Mouse (Mus musculus) gastrocnemius, adult 2 months (tissue): ENCODE measurements around the gene Arhgef7. TPM values are rescaled to one million over a fixed set of nuclear protein-coding genes. Genes with fewer than 3 reads are reported as not detected.
A peak's percentile ranks its signal among the peaks of the same experiment; 100 is the strongest.

Experiments used
- DNase-seq: peaks from one replicate; pipeline ENCODE4 v3.0.0; 2022
- H3K27ac ChIP-seq: fragments of 200-600 bp; 2 replicates; pipeline ENCODE4 v1.8.1; 2022; ENCODE audit warnings: mild to moderate bottlenecking
- H3K4me3 ChIP-seq: fragments of 200-600 bp; 2 replicates; pipeline ENCODE4 v1.8.1; 2022; ENCODE audit warnings: mild to moderate bottlenecking, moderate library complexity
- CTCF ChIP-seq: fragments of 200-600 bp; IDR thresholded peaks from 2 replicates; pipeline ENCODE4 v1.8.1; 2022; ENCODE audit warnings: antibody characterized with exemption, mild to moderate bottlenecking, moderate library complexity
- intact Hi-C: fragments of 180-260 bp; cut with DNase I; formaldehyde crosslinking; loops from one replicate; pipeline ENCODE4 v1.15.1; 2025
- total RNA-seq, 2 experiments: library from RNA; stranded (reverse); gene quantifications; 2 replicates each; pipeline ENCODE4 v1.2.3; 2021

The Arhgef7 gene
- total RNA-seq, 2 experiments from 2014 or later, result 30.3 to 50.9 TPM

- Histone ChIP-seq H3K4me3 (no peak overlapping the region), H3K27ac (no peak overlapping the region)
- no peak for DNase-seq
- no peak for TF ChIP-seq CTCF
- intact Hi-C loops, result no loop called here
These were observed 86.3 kb downstream of the Arhgef7 start for GRCm38 (mm10) chr8:11813801-11814200.

GRCm38 (mm10) chr8:11815206-11815605 is 87.7 kb downstream of the Arhgef7 start:
- intact Hi-C loops, result no loop called here
- Histone ChIP-seq H3K4me3 (no peak overlapping the region), H3K27ac (no peak overlapping the region)
- DNase-seq, result no peak
- TF ChIP-seq CTCF, result peak; percentile 35; the same call in 1 of the 2 replicates

DNA sequence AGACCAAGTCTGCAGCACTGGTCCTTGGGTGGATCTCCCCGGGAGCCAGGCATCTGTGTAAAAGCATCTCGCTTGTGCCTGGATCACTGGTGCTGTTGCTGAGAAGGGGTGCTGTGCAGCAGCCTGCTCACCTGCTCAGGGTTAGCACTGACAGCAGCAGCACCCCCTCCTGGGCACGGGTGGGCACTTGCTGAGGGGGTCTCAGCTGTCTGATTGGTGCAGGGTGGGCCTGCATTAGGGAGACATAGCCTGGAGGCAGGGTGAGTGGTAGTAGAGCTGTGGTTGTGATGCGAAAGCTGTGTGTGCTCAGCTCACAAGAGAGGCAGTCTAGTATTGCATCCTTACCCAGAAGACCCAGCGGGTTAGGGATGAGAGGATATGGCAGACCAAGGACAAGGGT is 92.6 kb downstream of the Arhgef7 start:
- intact Hi-C loops, result no loop called here
- peak overlapping the region; percentile 80 for H3K27ac ChIP-seq
- TF ChIP-seq CTCF, result no peak
- no peak for DNase-seq
- H3K4me3 ChIP-seq, result no peak overlapping the region

GRCm38 (mm10) chr8:11820568-11820967 is 93.0 kb downstream of the Arhgef7 start:
- no peak overlapping the region for H3K4me3 ChIP-seq
- peak overlapping the region; percentile 80 for H3K27ac ChIP-seq
- intact Hi-C loops, result no loop called here
- peak; percentile 59 for DNase-seq
- TF ChIP-seq CTCF, result no peak

- Histone ChIP-seq H3K27ac (peak overlapping the region; percentile 80), H3K4me3 (no peak overlapping the region)
- intact Hi-C loops, result no loop called here
- DNase-seq, result no peak
- no peak for TF ChIP-seq CTCF
These were observed 94.1 kb downstream of the Arhgef7 start for GRCm38 (mm10) chr8:11821451-11822206.

DNA sequence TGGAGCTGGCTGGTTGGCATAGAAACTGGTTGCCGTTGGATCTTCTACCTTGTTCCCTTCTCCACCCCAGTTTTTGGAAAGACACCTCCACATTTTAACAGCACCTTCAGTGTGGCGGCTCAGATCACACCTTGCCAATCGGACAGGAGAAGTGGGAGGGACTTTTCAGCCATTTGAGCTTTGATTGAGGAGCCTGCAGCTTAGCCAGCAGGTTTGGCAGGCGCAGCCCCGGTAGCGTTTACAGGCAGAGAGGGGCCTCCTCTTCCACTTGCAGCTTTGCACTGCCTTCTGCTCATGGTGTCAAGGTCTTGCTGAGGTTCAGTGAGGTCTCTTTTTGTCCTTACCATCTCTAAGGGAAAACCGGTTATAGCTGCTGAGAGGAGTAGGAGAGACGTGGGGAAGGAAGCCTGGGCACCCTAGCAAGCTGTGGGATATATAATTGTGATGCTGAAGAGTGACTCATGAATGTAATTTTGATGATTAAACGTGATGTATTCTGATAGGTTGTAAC is 95.1 kb downstream of the Arhgef7 start:
- H3K4me3 ChIP-seq, result no peak overlapping the region
- peak overlapping the region; percentile 80; the same call in 1 of the 2 replicates for H3K27ac ChIP-seq
- intact Hi-C loops, result no loop called here
- no peak for DNase-seq
- no peak for TF ChIP-seq CTCF

- Histone ChIP-seq H3K4me3 (no peak overlapping the region), H3K27ac (no peak overlapping the region)
- no peak for TF ChIP-seq CTCF
These were observed 98.2 kb downstream of the Arhgef7 start for GRCm38 (mm10) chr8:11825756-11826155.

DNA sequence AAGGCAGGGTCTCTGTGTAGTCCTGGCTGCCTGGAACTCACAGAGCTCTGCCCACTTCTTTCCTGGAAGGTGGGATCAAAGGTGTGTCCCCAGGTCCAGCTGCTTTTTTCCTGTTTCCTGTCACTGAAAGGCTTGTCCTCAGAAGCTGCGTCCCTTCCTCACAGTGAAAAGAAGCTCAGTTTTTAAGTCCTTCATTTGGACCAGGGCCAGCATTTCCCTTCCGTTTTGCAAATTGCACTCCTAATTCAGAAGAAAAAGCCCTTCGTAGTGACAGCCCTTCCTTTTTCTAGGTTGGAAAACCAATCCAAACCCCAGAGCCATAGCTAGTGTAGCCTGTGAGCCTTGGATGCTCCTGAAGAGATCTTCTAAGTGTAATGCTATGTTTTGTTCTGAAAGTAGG is 99.8 kb downstream of the Arhgef7 start:
- TF ChIP-seq CTCF, result no peak
- intact Hi-C loops, result no loop called here

More at GRCm38 (mm10) chr8:11825756-11826155, 98.2 kb downstream of the Arhgef7 start:
- intact Hi-C loops, result no loop called here
- DNase-seq, result no peak

GRCm38 (mm10) chr8:11830214-11831046 is 102.9 kb downstream of the Arhgef7 start:
- no peak for DNase-seq
- H3K27ac ChIP-seq, result no peak overlapping the region
- no peak overlapping the region for H3K4me3 ChIP-seq
- TF ChIP-seq CTCF, result no peak
- intact Hi-C loops, result no loop called here

More for the DNA sequence above, 99.8 kb downstream of the Arhgef7 start:
- DNase-seq, result no peak
- Histone ChIP-seq H3K27ac (no peak overlapping the region), H3K4me3 (no peak overlapping the region)

GRCm38 (mm10) chr8:11831174-11831573 is 103.7 kb downstream of the Arhgef7 start:
- no peak for DNase-seq
- intact Hi-C loops, result no loop called here
- Histone ChIP-seq H3K27ac (no peak overlapping the region), H3K4me3 (no peak overlapping the region)
- TF ChIP-seq CTCF, result no peak

DNA sequence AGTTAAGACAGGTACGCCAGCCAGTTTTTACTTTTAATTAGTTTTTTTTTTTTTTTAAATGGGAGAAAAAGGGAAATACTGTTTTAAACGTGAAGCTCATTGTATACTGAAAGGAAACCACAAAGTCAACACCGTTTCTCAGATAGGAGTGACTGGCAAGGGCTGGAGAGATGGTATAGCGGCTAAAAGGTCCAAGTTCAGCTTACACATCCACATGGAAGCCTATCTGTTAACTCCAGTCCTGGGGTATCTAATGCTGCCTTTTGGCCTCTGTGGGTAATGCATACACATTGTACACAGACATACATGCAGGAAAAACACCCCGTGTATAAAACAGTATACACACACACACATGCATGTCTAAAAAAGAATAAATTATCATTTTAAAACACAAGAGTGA is 104.4 kb downstream of the Arhgef7 start:
- TF ChIP-seq CTCF, result no peak
- no peak overlapping the region for H3K4me3 ChIP-seq
- no peak overlapping the region for H3K27ac ChIP-seq
- intact Hi-C loops, result no loop called here
- no peak for DNase-seq

GRCm38 (mm10) chr8:11833157-11833556 is 105.6 kb downstream of the Arhgef7 start:
- no peak for DNase-seq
- no peak for TF ChIP-seq CTCF
- H3K27ac ChIP-seq, result no peak overlapping the region
- intact Hi-C loops, result no loop called here
- no peak overlapping the region for H3K4me3 ChIP-seq

GRCm38 (mm10) chr8:11834200-11834599 is 106.7 kb downstream of the Arhgef7 start:
- intact Hi-C loops, result no loop called here
- H3K4me3 ChIP-seq, result no peak overlapping the region

More at GRCm38 (mm10) chr8:11834200-11834599, 106.7 kb downstream of the Arhgef7 start:
- no peak overlapping the region for H3K27ac ChIP-seq
- DNase-seq, result no peak
- no peak for TF ChIP-seq CTCF
